ENCODE assay signal across 10 mouse cellular contexts in genomic region chr12:89074551-89075295, GRCm38 (mm10).
A peak's percentile ranks its signal among the peaks of the same experiment; 100 is the strongest.
DNase-seq lines count a peak whose midpoint lies in the region; ATAC-seq and TF ChIP-seq lines count a peak whose summit lies in the region.
"Had no signal": no experiment of that assay in that cellular context is flagged by ENCODE, and none has a peak within 500 bp of the region (broad histone marks: within the 10 kb centered on the region; RNA-seq: fewer than 3 reads in every experiment).

No protein-coding gene starts in this region.

- H3K4me3 ChIP-seq in lung, embryonic 14.5 days (ENCODE audit: low read depth, low read length) = no peak overlapping the region
- H3K4me3 ChIP-seq in lung, postnatal 0 days (ENCODE audit: low read depth, low read length) = no peak overlapping the region
- H3K4me3 ChIP-seq in hindbrain, postnatal 0 days (ENCODE audit: low read length) = no peak overlapping the region
- H3K4me3 ChIP-seq in midbrain, embryonic 11.5 days (ENCODE audit: low read depth, low read length) = no peak overlapping the region
- H3K4me3 ChIP-seq: limb, embryonic 13.5 days had no signal

- ATAC-seq in lung, embryonic 14.5 days (ENCODE audit: insufficient read depth) = no peak
- ATAC-seq in lung, postnatal 0 days = no peak
- peak; percentile 71 for ATAC-seq in hindbrain, postnatal 0 days
- ATAC-seq in midbrain, embryonic 11.5 days (ENCODE audit: low FRiP score) = peak; percentile 85
- ATAC-seq in megakaryocyte, adult 5-6 weeks (ENCODE audit: poor library complexity, severe bottlenecking) = no peak
- ATAC-seq in cerebellum, adult (ENCODE audit: insufficient number of reproducible peaks, low FRiP score, low TSS enrichment) = no peak
- ATAC-seq: CD4-positive, CD25-positive, alpha-beta regulatory T cell, adult 4 months had no signal

- no peak overlapping the region for H3K27ac ChIP-seq in lung, embryonic 14.5 days (ENCODE audit: low read depth)
- H3K27ac ChIP-seq in lung, postnatal 0 days (ENCODE audit: low read length) = no peak overlapping the region
- no peak overlapping the region for H3K27ac ChIP-seq in hindbrain, postnatal 0 days
- peak overlapping the region; percentile 18; the same call in 1 of the 2 replicates for H3K27ac ChIP-seq in midbrain, embryonic 11.5 days (ENCODE audit: low read depth, low read length)
- H3K27ac ChIP-seq: limb, embryonic 13.5 days had no signal

- H3K9me3 ChIP-seq in lung, embryonic 14.5 days (ENCODE audit: low read depth, low read length) = no peaks in the 10 kb centered on the region
- no peaks in the 10 kb centered on the region for H3K9me3 ChIP-seq in lung, postnatal 0 days (ENCODE audit: low read length)
- no peaks in the 10 kb centered on the region for H3K9me3 ChIP-seq in hindbrain, postnatal 0 days (ENCODE audit: low read length)
- no peaks in the 10 kb centered on the region for H3K9me3 ChIP-seq in midbrain, embryonic 11.5 days (ENCODE audit: control insufficient read depth, low read length)
- H3K9me3 ChIP-seq: limb, embryonic 13.5 days had no signal

- H3K4me2 ChIP-seq in lung, embryonic 14.5 days = no peak overlapping the region
- no peak overlapping the region for H3K4me2 ChIP-seq in lung, postnatal 0 days (replicated peaks; ENCODE audit: low read depth, low read length)
- H3K4me2 ChIP-seq in hindbrain, postnatal 0 days (ENCODE audit: low read depth, low read length) = 0 out of 2 replicates have a peak overlapping the region, but pooled peaks have one; percentile 5
- H3K4me2 ChIP-seq in midbrain, embryonic 11.5 days = peak overlapping the region; percentile 26; the same call in 1 of the 2 replicates
- H3K4me2 ChIP-seq: limb, embryonic 13.5 days had no signal

- no peak overlapping the region for H3K9ac ChIP-seq in lung, embryonic 14.5 days
- H3K9ac ChIP-seq in lung, postnatal 0 days (replicated peaks; ENCODE audit: low read depth) = no peak overlapping the region
- no peak overlapping the region for H3K9ac ChIP-seq in hindbrain, postnatal 0 days (replicated peaks; ENCODE audit: low read length)
- H3K9ac ChIP-seq in midbrain, embryonic 11.5 days (ENCODE audit: low read length) = no peak overlapping the region
- H3K9ac ChIP-seq: limb, embryonic 13.5 days had no signal

- H3K4me1 ChIP-seq in lung, embryonic 14.5 days (ENCODE audit: insufficient read depth) = no peaks in the 10 kb centered on the region
- no peaks in the 10 kb centered on the region for H3K4me1 ChIP-seq in lung, postnatal 0 days (ENCODE audit: insufficient read depth, low read depth, low read length)
- H3K4me1 ChIP-seq in hindbrain, postnatal 0 days (ENCODE audit: insufficient read depth, low read length) = peaks cover 9% of the 10 kb centered on the region
- peaks cover 16% of the 10 kb centered on the region for H3K4me1 ChIP-seq in midbrain, embryonic 11.5 days (ENCODE audit: control insufficient read depth, insufficient read depth, low read length)
- H3K4me1 ChIP-seq: limb, embryonic 13.5 days had no signal

- DNase-seq in lung, embryonic 14.5 days = peak; percentile 1
- no peak for DNase-seq in lung, postnatal 0 days (ENCODE audit: low spot score)
- DNase-seq in hindbrain, postnatal 0 days (ENCODE audit: low spot score) = peak; percentile 47
- DNase-seq in midbrain, embryonic 11.5 days (ENCODE audit: low spot score, missing footprints) = peak; percentile 91
- DNase-seq in right cerebral cortex, postnatal 25 days = peak; percentile 37
- no peak for DNase-seq in urinary bladder, adult 2 months (ENCODE audit: low spot score)

- WGBS in lung, embryonic 14.5 days = 41% methylated on average over 10 of the region's 10 CpGs
- 40% methylated on average over 10 of the region's 10 CpGs for WGBS in lung, postnatal 0 days
- 35% methylated on average over 10 of the region's 10 CpGs for WGBS in hindbrain, postnatal 0 days
- 17% methylated on average over 10 of the region's 10 CpGs for WGBS in midbrain, embryonic 11.5 days

- no peaks in the 10 kb centered on the region for H3K27me3 ChIP-seq in lung, embryonic 14.5 days (ENCODE audit: insufficient read depth, low read length)
- no peaks in the 10 kb centered on the region for H3K27me3 ChIP-seq in lung, postnatal 0 days (replicated peaks; ENCODE audit: insufficient read depth, low read length)
- no peaks in the 10 kb centered on the region for H3K27me3 ChIP-seq in hindbrain, postnatal 0 days (ENCODE audit: insufficient read depth, low read length)
- H3K27me3 ChIP-seq in midbrain, embryonic 11.5 days (ENCODE audit: control insufficient read depth, insufficient read depth, low read length) = no peaks in the 10 kb centered on the region
- H3K27me3 ChIP-seq: limb, embryonic 13.5 days had no signal

- no peaks in the 10 kb centered on the region for H3K36me3 ChIP-seq in lung, embryonic 14.5 days (ENCODE audit: insufficient read depth)
- no peaks in the 10 kb centered on the region for H3K36me3 ChIP-seq in lung, postnatal 0 days (ENCODE audit: insufficient read depth, low read length)
- H3K36me3 ChIP-seq in hindbrain, postnatal 0 days (ENCODE audit: insufficient read depth, low read length) = no peaks in the 10 kb centered on the region
- H3K36me3 ChIP-seq in midbrain, embryonic 11.5 days (ENCODE audit: control insufficient read depth, insufficient read depth, low read length) = no peaks in the 10 kb centered on the region
- H3K36me3 ChIP-seq: limb, embryonic 13.5 days had no signal

- no peak for TF ChIP-seq CTCF in lung, embryonic 14.5 days (IDR thresholded peaks at IDR 0.05; ENCODE audit: low read depth)
- no peak for TF ChIP-seq CTCF in lung, postnatal 0 days (IDR thresholded peaks at IDR 0.05)
- no peak for TF ChIP-seq CTCF in hindbrain, postnatal 0 days (IDR thresholded peaks at IDR 0.05; ENCODE audit: low read depth)

- TF ChIP-seq EP300 in lung, postnatal 0 days (IDR thresholded peaks at IDR 0.05) = no peak

Comparison
In these comparisons a context has a peak if more than half of its experiments do, and no peak if none do; other contexts are left out.
1. DNase-seq: peak in lung, embryonic 14.5 days (single experiment), hindbrain, postnatal 0 days (single experiment), midbrain, embryonic 11.5 days (single experiment) and right cerebral cortex, postnatal 25 days (single experiment); none in lung, postnatal 0 days (single experiment) and urinary bladder, adult 2 months (single experiment).
2. ATAC-seq: peak in hindbrain, postnatal 0 days (single experiment) and midbrain, embryonic 11.5 days (single experiment); none in lung, embryonic 14.5 days (single experiment), lung, postnatal 0 days (single experiment), megakaryocyte, adult 5-6 weeks (single experiment) and cerebellum, adult (single experiment).
3. H3K4me2 ChIP-seq: peak in hindbrain, postnatal 0 days (single experiment) and midbrain, embryonic 11.5 days (single experiment); none in lung, embryonic 14.5 days (single experiment) and lung, postnatal 0 days (single experiment).